Mouse (Mus musculus) liver, adult 2 months (tissue): ENCODE measurements at regions not wholly inside any gene's neighbourhood (a gene's known extent, or its start where the extent isn't known, plus 50 kb on each side); places are given as distances from the start of the nearest gene placed in this dataset.

ENCODE experiments used
- CTCF ChIP-seq: fragments of 200-500 bp; IDR thresholded peaks from 2 replicates; pipeline ENCODE4 v1.5.1; 2011; ENCODE audit warnings: low read depth, low read length, control low read depth
- POLR2A ChIP-seq: fragments of 200-500 bp; IDR thresholded peaks from 2 replicates; pipeline ENCODE4 v1.6.1; 2011; ENCODE audit warnings: low read length, control low read depth; ENCODE audit not compliant: insufficient read depth; ENCODE audit errors: extremely low read depth

DNA sequence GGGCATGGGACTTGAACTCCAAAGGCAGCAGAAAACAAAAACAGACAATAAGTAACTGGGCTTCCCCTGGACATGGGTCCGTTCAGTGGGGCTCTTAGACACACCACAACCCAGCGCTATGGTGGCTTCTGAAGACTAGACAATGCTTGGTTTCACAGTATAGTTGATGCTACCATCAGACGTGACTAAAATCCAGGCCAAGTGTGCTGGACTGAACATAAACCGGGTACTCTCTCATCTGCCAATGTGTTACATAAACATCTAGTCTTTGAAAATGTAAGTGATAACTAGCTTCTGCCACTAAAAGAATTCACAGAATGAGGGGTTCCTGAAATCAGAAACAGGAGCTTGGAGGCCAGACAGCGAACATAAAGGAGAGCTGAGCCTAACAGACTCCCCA, 251.7 kb upstream of the Thrb start:
- TF ChIP-seq POLR2A (no peak), CTCF (no peak)
